Mouse (Mus musculus) brain, embryonic 14.5 days (tissue): ENCODE measurements around the gene Ppdpf. TPM values are rescaled to one million over a fixed set of nuclear protein-coding genes. Genes with fewer than 3 reads are reported as not detected.
"Not testable (repeated sequence)": the region's sequence is repeated elsewhere in the genome, so short reads cannot be mapped to it uniquely, and the experiment has no call there.

Experiments
- DNase-seq: peaks from one replicate; pipeline ENCODE4 v3.0.0-alpha.2; 2011; ENCODE audit warnings: low read depth
- CTCF ChIP-seq: fragments of 200-500 bp; IDR thresholded peaks from 2 replicates; pipeline ENCODE4 v1.5.1; 2012; ENCODE audit warnings: inconsistent platforms, mild to moderate bottlenecking, moderate library complexity, borderline replicate concordance; ENCODE audit not compliant: insufficient read depth, insufficient read length; ENCODE audit errors: extremely low read depth
- POLR2A ChIP-seq: fragments of 200-500 bp; IDR thresholded peaks from 2 replicates; pipeline ENCODE4 v1.6.1; 2012; ENCODE audit warnings: mild to moderate bottlenecking, inconsistent platforms, borderline replicate concordance; ENCODE audit not compliant: poor library complexity, insufficient read depth, insufficient read length, severe bottlenecking; ENCODE audit errors: extremely low read depth
- polyA plus RNA-seq: library from polyadenylated mRNA; depleted of rRNA; stranded (reverse); fragments of >200 nt; gene quantifications from 2 replicates; pipeline ENCODE4 v1.2.3, GENCODE M21; 2012

Ppdpf gene
- polyA plus RNA-seq, 1 experiment: 252 TPM

DNA sequence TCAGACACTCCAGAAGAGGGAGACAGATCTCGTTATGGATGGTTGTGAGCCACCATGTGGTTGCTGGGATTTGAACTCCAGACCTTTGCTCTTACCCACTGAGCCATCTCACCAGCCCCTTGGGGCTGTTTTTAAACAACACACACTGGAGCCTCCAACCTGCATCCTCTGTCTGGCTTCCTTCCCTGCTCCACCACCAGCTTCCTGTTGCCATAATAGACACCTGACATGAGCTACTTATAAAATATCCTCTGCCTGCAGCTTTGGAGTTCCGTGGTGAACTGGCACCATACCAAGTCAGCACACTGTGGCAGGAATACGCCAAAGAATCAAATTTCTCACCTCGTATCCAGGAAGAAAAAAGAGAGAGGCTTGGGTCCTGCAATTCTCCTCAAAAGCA lies 26.2 kb upstream of the Ppdpf start:
- TF ChIP-seq POLR2A: no peak
- no peak for TF ChIP-seq CTCF
- DNase-seq: no peak

DNA sequence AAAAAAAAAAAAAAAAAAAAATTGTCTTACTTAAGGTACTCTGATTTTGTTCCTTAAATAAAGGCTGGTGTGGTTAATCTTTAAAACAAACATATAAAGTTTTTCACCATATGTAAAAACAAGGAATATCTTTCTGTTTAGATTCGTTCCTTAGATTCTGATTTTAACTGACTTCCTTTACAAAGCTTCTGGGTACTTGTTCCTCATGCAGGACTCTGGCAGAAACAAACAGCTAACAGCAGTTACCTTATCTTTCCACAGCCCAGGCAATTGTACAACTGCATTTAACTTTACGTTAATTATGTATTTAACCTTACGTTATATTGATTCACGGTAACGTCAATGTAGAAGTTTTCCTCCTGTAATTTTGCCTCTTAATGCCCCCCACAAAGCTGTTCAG lies 20.6 kb upstream of the Ppdpf start:
- no peak for DNase-seq
- TF ChIP-seq POLR2A (no peak), CTCF (no peak)

DNA sequence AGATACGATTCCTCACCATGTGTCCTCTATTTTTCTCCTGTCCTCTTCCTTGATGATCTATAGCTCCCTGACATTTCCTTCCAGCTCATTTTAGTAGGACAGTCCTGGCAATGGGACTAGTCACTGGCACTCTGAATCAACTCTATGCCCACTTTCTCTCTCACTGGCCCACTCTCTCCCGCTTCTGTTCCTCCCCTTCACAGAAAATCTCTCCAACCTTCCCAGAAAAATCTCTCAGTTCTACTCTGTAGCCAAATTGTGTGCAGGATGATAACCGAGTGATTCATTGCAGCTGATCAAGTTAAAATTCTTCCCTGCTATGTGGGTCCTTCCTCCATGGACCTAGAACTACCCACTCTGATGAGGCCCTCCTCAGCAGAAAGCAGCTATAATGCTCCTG lies 12.4 kb upstream of the Ppdpf start:
- DNase-seq: no peak
- no peak for TF ChIP-seq POLR2A
- TF ChIP-seq CTCF: no peak

DNA sequence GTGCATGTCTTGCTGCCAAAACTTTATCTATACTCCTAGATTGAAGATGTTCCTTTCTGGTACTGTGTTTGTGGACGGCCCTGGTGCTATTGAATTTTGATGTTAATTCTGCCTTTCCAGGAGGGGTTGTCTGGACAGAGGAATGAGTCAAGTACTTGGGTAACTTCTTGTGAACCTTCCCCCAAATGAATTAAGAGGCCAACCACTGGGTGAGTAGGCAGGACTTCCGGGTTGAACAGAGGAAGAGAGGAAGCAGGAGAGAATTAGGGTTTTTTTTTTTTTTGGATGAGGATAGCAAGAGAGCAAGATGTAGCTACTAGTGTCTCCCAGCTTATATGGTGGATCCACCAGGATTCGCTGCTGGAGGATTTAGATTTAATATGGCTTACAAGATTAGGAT lies 9.0 kb upstream of the Ppdpf start:
- TF ChIP-seq CTCF (no peak), POLR2A (no peak)
- DNase-seq: no peak

DNA sequence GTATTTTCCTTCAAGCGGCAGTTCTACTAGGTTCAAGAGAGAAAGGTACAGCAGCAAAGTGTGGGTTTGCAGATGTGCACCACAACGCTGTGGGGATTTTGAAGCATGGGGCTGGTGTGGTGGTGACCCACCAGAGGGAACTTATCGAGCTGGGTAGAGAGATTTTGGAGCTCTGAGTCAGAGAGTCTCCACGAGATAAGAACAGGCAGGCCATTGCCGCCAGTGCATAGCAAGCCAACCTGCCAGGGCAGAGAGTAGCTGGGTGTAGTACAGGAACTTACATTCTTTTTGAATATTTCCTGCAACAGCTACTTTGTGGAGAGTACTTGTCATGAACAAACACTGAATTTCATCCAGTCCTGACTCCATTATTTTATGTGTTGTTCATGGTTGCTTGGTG lies 8.6 kb upstream of the Ppdpf start:
- no peak for DNase-seq
- TF ChIP-seq CTCF (no peak), POLR2A (no peak)

DNA sequence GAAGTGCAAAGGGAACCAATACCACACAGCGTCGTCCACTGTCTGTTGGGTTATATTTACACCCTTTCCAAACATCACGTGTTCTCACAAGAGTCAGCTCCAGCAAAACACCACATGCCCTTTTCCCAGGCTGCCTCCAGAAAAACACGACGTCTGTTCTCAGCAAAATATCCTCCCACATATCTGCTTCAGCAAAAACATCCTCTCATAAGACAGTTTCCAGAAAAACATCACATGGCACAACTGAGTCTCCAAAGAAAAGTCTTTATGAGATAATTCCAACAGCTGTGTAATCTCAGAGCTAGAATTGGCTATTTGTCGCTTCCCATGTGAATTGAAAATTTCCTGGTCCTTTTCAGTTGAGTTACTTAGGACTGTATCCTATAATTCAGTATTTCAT lies 6.1 kb upstream of the Ppdpf start:
- no peak for DNase-seq
- no peak for TF ChIP-seq CTCF
- TF ChIP-seq POLR2A: no peak

DNA sequence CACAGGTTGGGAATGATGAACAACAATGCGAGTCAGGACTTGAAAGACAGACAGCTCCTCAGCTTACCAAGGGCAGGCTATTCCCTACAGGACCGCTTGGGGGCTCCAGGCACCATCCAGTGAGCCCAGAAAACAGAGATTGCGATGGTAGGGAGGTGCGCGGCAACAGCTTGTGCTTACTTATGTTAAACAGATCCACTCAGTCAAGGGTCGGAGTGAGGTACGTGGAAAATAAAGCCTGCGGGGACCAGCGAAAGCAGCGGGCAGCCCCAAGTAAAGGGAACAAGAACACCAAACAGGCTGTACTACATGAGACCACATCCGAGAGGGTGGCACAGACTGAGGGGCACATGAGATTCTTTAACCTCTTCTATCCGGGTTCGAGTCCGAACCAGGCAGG lies 412 bp upstream of the Ppdpf start:
- TF ChIP-seq CTCF: peak; percentile 98
- no peak for TF ChIP-seq POLR2A
- DNase-seq: peak; percentile 97

DNA sequence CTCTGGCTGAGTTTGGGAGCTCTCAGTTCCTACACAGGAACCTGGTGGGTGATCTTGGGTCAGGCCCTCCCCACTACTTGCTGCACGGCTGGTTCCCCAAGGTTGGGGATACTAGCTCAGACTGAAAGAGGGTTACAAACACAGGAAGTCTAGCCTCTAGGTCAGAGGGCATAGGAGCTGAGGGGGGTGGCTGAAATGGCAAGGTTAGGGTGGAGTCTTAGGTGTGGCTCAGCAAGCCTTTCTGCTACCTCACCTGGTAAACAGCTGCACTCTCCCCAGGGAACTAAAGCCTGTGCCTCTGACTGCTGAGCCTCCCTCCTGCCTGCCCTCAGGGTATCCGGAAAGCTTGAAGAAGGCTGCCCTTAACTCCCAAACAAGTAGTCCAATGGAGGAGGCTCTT lies 1.6 kb downstream of the Ppdpf start:
- no peak for TF ChIP-seq POLR2A
- no peak for TF ChIP-seq CTCF
- DNase-seq: no peak

DNA sequence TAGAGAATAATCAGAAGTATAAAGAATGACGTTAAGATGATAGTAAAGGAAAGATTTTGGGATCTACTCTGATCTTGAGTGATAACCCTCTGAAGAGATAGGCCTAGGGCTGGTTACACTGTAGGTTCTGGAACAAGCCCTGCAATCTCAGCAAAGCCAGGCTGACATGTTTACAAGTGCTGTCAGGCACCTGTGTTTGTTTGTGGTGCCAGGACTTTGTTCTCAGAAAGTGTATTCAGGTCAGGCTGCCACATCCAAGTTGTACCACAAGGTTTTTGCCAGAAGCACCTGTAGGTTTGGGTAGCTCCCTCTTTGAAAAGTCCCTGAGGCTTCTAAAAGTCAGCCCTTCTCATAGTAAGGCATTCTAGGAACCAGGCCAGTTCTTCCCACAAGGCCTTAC lies 2.3 kb downstream of the Ppdpf start:
- TF ChIP-seq POLR2A: no peak
- no peak for TF ChIP-seq CTCF
- no peak for DNase-seq

DNA sequence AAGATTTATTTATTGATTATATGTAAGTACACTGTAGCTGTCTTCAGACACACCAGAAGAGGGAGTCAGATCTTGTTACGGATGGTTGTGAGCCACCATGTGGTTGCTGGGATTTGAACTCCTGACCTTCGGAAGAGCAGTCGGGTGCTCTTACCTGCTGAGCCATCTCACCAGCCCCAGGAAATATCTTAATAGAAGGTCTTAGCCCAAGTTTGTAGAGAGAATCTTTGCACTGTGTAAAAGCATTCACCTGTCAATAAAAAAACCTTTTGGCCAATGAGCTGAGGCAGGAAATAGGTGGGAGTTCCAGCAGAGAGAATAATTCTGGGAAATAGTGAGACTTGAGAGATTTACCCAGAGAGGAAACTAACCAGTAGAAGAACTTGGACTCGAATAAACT lies 4.3 kb downstream of the Ppdpf start:
- not testable (repeated sequence) for DNase-seq

DNA sequence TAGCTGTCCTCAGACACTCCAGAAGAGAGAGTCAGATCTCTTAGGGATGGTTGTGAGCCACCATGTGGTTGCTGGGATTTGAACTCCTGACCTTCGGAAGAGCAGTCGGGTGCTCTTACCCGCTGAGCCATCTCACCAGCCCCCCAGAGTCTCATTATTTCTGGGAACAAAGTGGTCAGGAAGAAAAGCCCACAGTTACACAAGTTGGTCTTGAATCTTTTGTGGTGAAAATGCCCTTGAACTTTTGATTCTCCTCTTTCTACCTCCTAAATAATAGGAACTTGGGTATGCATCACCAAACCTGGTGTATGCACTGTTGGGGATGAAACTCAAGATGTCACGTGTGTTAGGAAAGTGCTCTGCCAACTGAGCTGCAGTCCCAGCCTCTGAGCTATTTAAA lies 4.9 kb downstream of the Ppdpf start:
- DNase-seq: no peak
- TF ChIP-seq CTCF (no peak), POLR2A (no peak)

DNA sequence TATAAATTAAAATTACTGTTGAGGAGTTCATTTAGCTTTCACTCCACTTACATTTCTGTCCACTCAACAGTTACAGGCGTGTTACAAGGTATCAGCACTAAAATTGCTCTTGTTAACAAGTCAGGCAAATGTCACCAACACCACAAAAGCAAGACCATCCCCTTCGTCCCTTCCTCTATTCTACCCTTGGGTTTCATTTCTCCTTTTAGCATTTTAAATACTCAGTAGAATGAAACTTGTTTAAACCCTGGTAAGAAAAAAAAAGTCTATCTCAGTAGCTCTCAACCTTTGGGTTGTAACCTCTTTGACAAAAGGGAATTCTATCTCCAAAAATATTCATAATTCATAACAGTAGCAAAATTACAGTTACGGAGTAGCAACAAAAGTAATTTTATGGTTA lies 6.0 kb downstream of the Ppdpf start:
- DNase-seq: no peak
- no peak for TF ChIP-seq POLR2A
- no peak for TF ChIP-seq CTCF

DNA sequence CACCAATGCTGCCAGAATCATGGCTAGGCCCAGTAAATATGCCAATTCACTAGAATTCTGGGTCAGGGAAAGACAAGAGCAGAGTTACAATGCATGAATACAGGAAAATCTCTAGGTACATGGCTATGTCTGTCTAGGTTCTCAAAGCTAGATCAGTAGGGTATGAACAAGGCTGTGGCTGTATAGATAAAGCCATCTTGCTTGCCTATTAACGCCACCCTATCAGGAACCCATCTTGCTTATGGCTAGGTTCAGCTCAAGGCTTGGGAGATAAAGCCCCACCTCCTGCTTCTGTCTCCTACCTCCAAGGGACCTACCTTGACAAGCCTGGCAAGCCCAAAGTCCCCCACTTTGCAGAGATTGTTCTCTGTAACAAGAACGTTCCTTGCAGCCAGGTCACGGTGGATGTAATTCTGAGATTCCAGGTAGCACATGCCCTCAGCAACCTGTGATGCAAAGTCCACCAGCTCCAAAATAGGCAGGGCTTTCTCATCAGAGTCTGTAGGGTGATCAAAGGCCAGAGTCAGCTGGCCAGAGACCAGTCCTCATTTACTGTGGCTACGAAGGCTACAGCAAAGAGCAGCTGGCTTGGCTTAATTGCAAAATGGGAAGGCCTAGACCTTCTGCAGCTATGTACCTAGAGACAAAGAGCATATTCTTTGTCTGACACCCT lies 9.7 kb downstream of the Ppdpf start:
- TF ChIP-seq CTCF: no peak
- TF ChIP-seq POLR2A: no peak
- no peak for DNase-seq

DNA sequence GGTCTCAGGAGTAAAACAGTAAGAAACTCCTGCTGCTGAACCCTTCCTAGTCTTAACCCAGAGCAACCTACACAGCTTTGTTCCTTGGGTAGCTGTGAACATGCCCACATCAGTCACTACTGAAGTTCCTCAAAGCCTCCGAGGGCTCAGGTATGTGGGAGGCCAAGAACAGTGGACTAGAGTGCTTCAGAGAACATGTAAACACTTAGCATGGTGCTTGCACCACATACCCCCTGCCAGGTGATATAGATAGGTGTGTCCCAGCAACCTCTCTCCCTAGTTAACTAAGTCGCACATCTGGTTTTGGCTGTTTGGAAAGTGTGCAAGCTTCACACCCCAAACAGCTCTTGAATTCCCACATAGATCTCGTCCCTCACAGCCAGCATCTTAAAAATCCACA lies 14.6 kb downstream of the Ppdpf start:
- no peak for TF ChIP-seq POLR2A
- no peak for TF ChIP-seq CTCF

DNA sequence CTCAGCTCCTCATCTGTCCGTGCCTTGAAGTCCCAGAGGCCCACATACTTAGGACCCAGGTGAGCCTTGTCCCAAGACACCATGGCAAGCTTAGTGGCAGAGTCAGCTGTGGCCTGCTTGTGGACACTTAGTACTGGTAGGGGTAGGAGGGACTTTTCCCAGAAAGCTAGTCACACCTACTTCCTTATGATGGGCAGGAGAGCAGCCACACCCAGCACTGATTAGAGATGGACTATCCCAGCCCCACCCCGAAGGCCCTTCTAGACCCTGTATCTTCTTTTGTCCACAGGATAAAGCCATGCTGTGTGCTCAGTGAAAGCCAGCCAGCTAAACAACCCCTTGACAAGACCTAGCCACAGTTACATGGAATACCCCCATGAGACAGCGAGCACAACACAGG lies 15.4 kb downstream of the Ppdpf start, which contains the start of gene Ptk6:
Gene Ptk6 (minus strand): TSS at position 368 of the 400 bp plus-strand sequence.
- TF ChIP-seq CTCF: no peak
- no peak for TF ChIP-seq POLR2A
- no peak for DNase-seq

More for the DNA sequence above, 14.6 kb downstream of the Ppdpf start:
- DNase-seq: no peak
